Mouse (Mus musculus): ENCODE results near the gene Peg12. TPM values are rescaled to one million over a fixed set of nuclear protein-coding genes. Genes with fewer than 3 reads are reported as not detected.

The Peg12 gene
- total RNA-seq, 4 experiments from 2014 or later: 0.11 to 0.31 (median 0.23) TPM

Other genes with a start within 250 kb of the Peg12 start
- 1 to 10 TPM; 1.8 to 2.4 (median 2.1) TPM for gene Ndn, start 117.9 kb downstream of the Peg12 start, total RNA-seq (2022)
- not detected for gene Magel2, start 87.5 kb downstream of the Peg12 start, total RNA-seq (2022)
- under 1 TPM in 3 of 4 experiments, not detected in 1; 0.12 to 0.32 (median 0.25) TPM for gene Mkrn3, start 44.4 kb downstream of the Peg12 start, total RNA-seq (2022)

Data from gastrocnemius, adult 8-10 months (tissue).